Mouse (Mus musculus) thymus, postnatal 25 days (tissue): ENCODE results near the gene Sox21.

Experiments
- DNase-seq: peaks from one replicate; pipeline ENCODE4 v3.0.0; 2022

The Sox21 gene

GRCm38 (mm10) chr14:118225061-118225743 is 11.6 kb downstream of the Sox21 start:
- DNase-seq, result no peak

GRCm38 (mm10) chr14:118220885-118221284 is 15.9 kb downstream of the Sox21 start:
- DNase-seq, result no peak

GRCm38 (mm10) chr14:118216826-118217225 is 20.0 kb downstream of the Sox21 start:
- DNase-seq, result no peak

- DNase-seq, result no peak
These were observed 24.5 kb downstream of the Sox21 start for GRCm38 (mm10) chr14:118212188-118212804.

GRCm38 (mm10) chr14:118209642-118210041 is 27.2 kb downstream of the Sox21 start:
- no peak for DNase-seq

- DNase-seq, result no peak
These were observed 29.5 kb downstream of the Sox21 start for GRCm38 (mm10) chr14:118207347-118207746.

GRCm38 (mm10) chr14:118203031-118203430 is 33.8 kb downstream of the Sox21 start:
- DNase-seq, result peak; percentile 68

GRCm38 (mm10) chr14:118202006-118202405 is 34.8 kb downstream of the Sox21 start:
- DNase-seq, result no peak

- no peak for DNase-seq
These were observed 36.1 kb downstream of the Sox21 start for GRCm38 (mm10) chr14:118200731-118201130.

- no peak for DNase-seq
These were observed 39.8 kb downstream of the Sox21 start for GRCm38 (mm10) chr14:118197063-118197462.

GRCm38 (mm10) chr14:118194219-118194914 is 42.5 kb downstream of the Sox21 start:
- no peak for DNase-seq

- DNase-seq, result no peak
These were observed 43.2 kb downstream of the Sox21 start for GRCm38 (mm10) chr14:118193663-118194062.

GRCm38 (mm10) chr14:118193001-118193628 is 43.7 kb downstream of the Sox21 start:
- DNase-seq, result no peak

GRCm38 (mm10) chr14:118191442-118191841 is 45.4 kb downstream of the Sox21 start:
- no peak for DNase-seq
